Mouse (Mus musculus) thymus, postnatal 25 days (tissue): ENCODE results near the gene Micall2.

Experiments
- DNase-seq: peaks from one replicate; pipeline ENCODE4 v3.0.0; 2022

Micall2 gene

GRCm38 (mm10) chr5:139674940-139675706 is 61.0 kb downstream of the Micall2 start:
- no peak for DNase-seq

GRCm38 (mm10) chr5:139669380-139669779 is 66.8 kb downstream of the Micall2 start:
- no peak for DNase-seq

- DNase-seq, result peak; percentile 31
Measured at GRCm38 (mm10) chr5:139668494-139668893, 67.6 kb downstream of the Micall2 start.

- DNase-seq, result no peak
Measured at GRCm38 (mm10) chr5:139666496-139666895, 69.6 kb downstream of the Micall2 start.

GRCm38 (mm10) chr5:139665375-139665774 is 70.8 kb downstream of the Micall2 start:
- DNase-seq, result no peak

- DNase-seq, result no peak
Measured at GRCm38 (mm10) chr5:139661713-139662112, 74.4 kb downstream of the Micall2 start.

GRCm38 (mm10) chr5:139659307-139659706 is 76.8 kb downstream of the Micall2 start:
- no peak for DNase-seq

- no peak for DNase-seq
Measured at GRCm38 (mm10) chr5:139658865-139659264, 77.3 kb downstream of the Micall2 start.

GRCm38 (mm10) chr5:139657959-139658602 is 78.1 kb downstream of the Micall2 start:
- DNase-seq, result no peak
